Mouse (Mus musculus): ENCODE measurements around the gene Tmem40. TPM values are rescaled to one million over a fixed set of nuclear protein-coding genes. Genes with fewer than 3 reads are reported as not detected.
A peak's percentile ranks its signal among the peaks of the same experiment; 100 is the strongest.

The Tmem40 gene
- polyA plus RNA-seq, 1 experiment from 2014 or later: 90.6 TPM

GRCm38 (mm10) chr6:115791016-115791415 lies 28.8 kb upstream of the Tmem40 start:
- no peak for TF ChIP-seq EP300 (optimal IDR thresholded peaks at IDR 0.05)
- TF ChIP-seq CTCF (IDR thresholded peaks at IDR 0.05; ENCODE audit: low read depth): no peak
- no peaks in the 10 kb centered on the region for H3K4me1 ChIP-seq (replicated peaks; ENCODE audit: control insufficient read depth, insufficient read depth)
- no peak overlapping the region for H3K9ac ChIP-seq (ENCODE audit: low read length)
- WGBS: 83% methylated on average over 10 of the region's 10 CpGs
- ATAC-seq (ENCODE audit: low FRiP score, low TSS enrichment) (no peak), DNase-seq (ENCODE audit: low spot score) (no peak)
- H3K4me3 ChIP-seq (ENCODE audit: low read depth, low read length): no peak overlapping the region
- peaks cover 8% of the 10 kb centered on the region; the same call in 1 of the 2 replicates for H3K36me3 ChIP-seq (ENCODE audit: control insufficient read depth, insufficient read depth, low read length)
- no peak overlapping the region for H3K27ac ChIP-seq (replicated peaks)
- no peaks in the 10 kb centered on the region for H3K27me3 ChIP-seq (ENCODE audit: control insufficient read depth, insufficient read depth, low read length)
- no peak overlapping the region for H3K4me2 ChIP-seq (replicated peaks; ENCODE audit: low read depth)
- no peaks in the 10 kb centered on the region for H3K9me3 ChIP-seq (ENCODE audit: control insufficient read depth, low read length)

GRCm38 (mm10) chr6:115782781-115783180 lies 20.6 kb upstream of the Tmem40 start:
- Histone ChIP-seq H3K36me3 (ENCODE audit: control insufficient read depth, insufficient read depth, low read length) (peaks cover 4% of the 10 kb centered on the region; the same call in 1 of the 2 replicates), H3K9ac (ENCODE audit: low read length) (no peak overlapping the region), H3K9me3 (ENCODE audit: control insufficient read depth, low read length) (no peaks in the 10 kb centered on the region), H3K27ac (replicated peaks) (no peak overlapping the region), H3K4me3 (ENCODE audit: low read depth, low read length) (no peak overlapping the region), H3K4me2 (replicated peaks; ENCODE audit: low read depth) (no peak overlapping the region), H3K4me1 (replicated peaks; ENCODE audit: control insufficient read depth, insufficient read depth) (no peaks in the 10 kb centered on the region), H3K27me3 (ENCODE audit: control insufficient read depth, insufficient read depth, low read length) (no peaks in the 10 kb centered on the region)
- no peak for DNase-seq (ENCODE audit: low spot score)
- TF ChIP-seq CTCF (IDR thresholded peaks at IDR 0.05; ENCODE audit: low read depth) (no peak), EP300 (optimal IDR thresholded peaks at IDR 0.05) (no peak)
- ATAC-seq (ENCODE audit: low FRiP score, low TSS enrichment): peak; percentile 38; the same call in 1 of the 2 replicates
- 88% methylated on average over 3 of the region's 3 CpGs for WGBS

- no peak overlapping the region for H3K27ac ChIP-seq (replicated peaks)
- H3K9ac ChIP-seq (ENCODE audit: low read length): no peak overlapping the region
- no peaks in the 10 kb centered on the region for H3K9me3 ChIP-seq (ENCODE audit: control insufficient read depth, low read length)
- H3K36me3 ChIP-seq (ENCODE audit: control insufficient read depth, insufficient read depth, low read length): peaks cover 2% of the 10 kb centered on the region; the same call in 1 of the 2 replicates
- WGBS: 16% methylated on average over 9 of the region's 9 CpGs
- peaks cover 6% of the 10 kb centered on the region for H3K4me1 ChIP-seq (replicated peaks; ENCODE audit: control insufficient read depth, insufficient read depth)
- H3K4me3 ChIP-seq (ENCODE audit: low read depth, low read length): no peak overlapping the region
- DNase-seq (ENCODE audit: low spot score) (no peak), ATAC-seq (ENCODE audit: low FRiP score, low TSS enrichment) (no peak)
- no peaks in the 10 kb centered on the region for H3K27me3 ChIP-seq (ENCODE audit: control insufficient read depth, insufficient read depth, low read length)
- H3K4me2 ChIP-seq (replicated peaks; ENCODE audit: low read depth): peak overlapping the region; percentile 11; the same call in 1 of the 2 replicates
- no peak for TF ChIP-seq CTCF (IDR thresholded peaks at IDR 0.05; ENCODE audit: low read depth)
- TF ChIP-seq EP300 (optimal IDR thresholded peaks at IDR 0.05): no peak
Observed at GRCm38 (mm10) chr6:115776363-115776762, 14.2 kb upstream of the Tmem40 start.

- Histone ChIP-seq H3K9me3 (ENCODE audit: control insufficient read depth, low read length) (no peaks in the 10 kb centered on the region), H3K36me3 (ENCODE audit: control insufficient read depth, insufficient read depth, low read length) (no peaks in the 10 kb centered on the region), H3K27me3 (ENCODE audit: control insufficient read depth, insufficient read depth, low read length) (no peaks in the 10 kb centered on the region), H3K4me3 (ENCODE audit: low read depth, low read length) (peak overlapping the region; percentile 68; the same call in 1 of the 2 replicates), H3K4me1 (replicated peaks; ENCODE audit: control insufficient read depth, insufficient read depth) (peaks cover 6% of the 10 kb centered on the region), H3K9ac (ENCODE audit: low read length) (no peak overlapping the region; the same call in 1 of the 2 replicates), H3K27ac (replicated peaks) (no peak overlapping the region), H3K4me2 (replicated peaks; ENCODE audit: low read depth) (peak overlapping the region; percentile 74)
- no peak for DNase-seq (ENCODE audit: low spot score)
- TF ChIP-seq EP300 (optimal IDR thresholded peaks at IDR 0.05) (no peak), CTCF (IDR thresholded peaks at IDR 0.05; ENCODE audit: low read depth) (no peak)
- WGBS: 31% methylated on average over 3 of the region's 3 CpGs
- ATAC-seq (ENCODE audit: low FRiP score, low TSS enrichment): no peak
Observed at GRCm38 (mm10) chr6:115775838-115776237, 13.6 kb upstream of the Tmem40 start.

DNA sequence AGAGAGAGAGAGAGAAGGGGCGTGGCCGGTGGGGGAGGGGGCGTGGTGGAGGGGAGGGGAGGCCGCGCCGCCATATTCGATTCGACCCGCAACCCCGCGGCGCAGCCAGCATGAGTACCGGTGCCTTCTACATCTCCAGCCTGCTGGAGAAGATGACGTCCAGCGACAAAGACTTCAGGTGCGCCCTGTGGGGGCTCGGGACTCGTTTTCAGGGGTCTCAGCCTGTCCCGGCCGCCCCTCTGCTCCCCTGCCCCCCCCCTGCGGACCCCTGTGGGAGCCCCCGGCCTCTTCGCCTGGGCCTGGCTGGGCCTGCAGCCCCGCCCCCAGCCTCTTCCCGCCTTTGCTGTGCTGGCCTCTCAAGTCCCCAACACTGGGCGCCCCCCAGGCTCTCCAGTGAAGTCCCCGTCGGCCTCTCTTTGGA lies 12.3 kb upstream of the Tmem40 start, which contains the start of gene Cand2:
Cand2 (plus strand) TSS at position 38 of the 421 bp plus-strand sequence.
- H3K4me2 ChIP-seq (replicated peaks; ENCODE audit: low read depth): peak within 1 kb of the TSS; percentile 74
- ATAC-seq (ENCODE audit: low FRiP score, low TSS enrichment): peak; percentile 73
- peak within 1 kb of the TSS; percentile 68 for H3K4me3 ChIP-seq (ENCODE audit: low read depth, low read length)
- H3K4me1 ChIP-seq (replicated peaks; ENCODE audit: control insufficient read depth, insufficient read depth): peaks cover 6% of the 10 kb centered on the region
- no peak for TF ChIP-seq CTCF (IDR thresholded peaks at IDR 0.05; ENCODE audit: low read depth)
- no peak for TF ChIP-seq EP300 (optimal IDR thresholded peaks at IDR 0.05)
- no peaks in the 10 kb centered on the region for H3K9me3 ChIP-seq (ENCODE audit: control insufficient read depth, low read length)
- H3K9ac ChIP-seq (ENCODE audit: low read length): peak within 1 kb of the TSS; percentile 70
- no peak within 1 kb of the TSS; the same call in 1 of the 2 replicates for H3K27ac ChIP-seq (replicated peaks)
- WGBS: 3% methylated on average over 18 of the region's 28 CpGs
- H3K36me3 ChIP-seq (ENCODE audit: control insufficient read depth, insufficient read depth, low read length): no peaks in the 10 kb centered on the region
- H3K27me3 ChIP-seq (ENCODE audit: control insufficient read depth, insufficient read depth, low read length): no peaks in the 10 kb centered on the region
- DNase-seq (ENCODE audit: low spot score): peak; percentile 66

DNA sequence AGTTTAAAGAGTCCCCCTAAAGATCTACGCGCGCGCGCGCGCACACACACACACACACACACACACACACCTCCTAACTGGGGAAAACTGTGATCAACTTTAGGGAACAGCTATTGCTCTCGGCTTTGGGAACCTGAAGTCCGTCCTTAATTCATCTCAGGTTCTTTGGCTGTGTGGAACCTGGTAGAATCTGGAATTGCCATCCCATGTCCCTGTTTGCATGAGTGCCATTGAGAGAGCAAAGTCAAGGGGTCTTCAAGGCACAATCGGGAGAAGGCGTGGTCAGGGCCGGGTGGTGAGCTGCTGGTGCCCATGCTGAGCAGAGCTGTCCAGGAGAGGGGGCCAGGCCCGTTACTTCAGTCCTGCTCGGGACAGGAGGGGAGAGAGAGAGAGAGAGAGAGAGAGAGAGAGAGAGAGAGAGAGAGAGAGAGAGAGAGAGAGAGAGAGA lies 11.8 kb upstream of the Tmem40 start:
- Histone ChIP-seq H3K9ac (ENCODE audit: low read length) (0 out of 2 replicates have a peak overlapping the region, but pooled peaks have one; percentile 14), H3K4me3 (ENCODE audit: low read depth, low read length) (peak overlapping the region; percentile 68), H3K27me3 (ENCODE audit: control insufficient read depth, insufficient read depth, low read length) (no peaks in the 10 kb centered on the region), H3K9me3 (ENCODE audit: control insufficient read depth, low read length) (no peaks in the 10 kb centered on the region), H3K4me1 (replicated peaks; ENCODE audit: control insufficient read depth, insufficient read depth) (peaks cover 6% of the 10 kb centered on the region), H3K4me2 (replicated peaks; ENCODE audit: low read depth) (peak overlapping the region; percentile 74), H3K27ac (replicated peaks) (no peak overlapping the region), H3K36me3 (ENCODE audit: control insufficient read depth, insufficient read depth, low read length) (no peaks in the 10 kb centered on the region)
- ATAC-seq (ENCODE audit: low FRiP score, low TSS enrichment) (peak; percentile 68; the same call in 1 of the 2 replicates), DNase-seq (ENCODE audit: low spot score) (peak; percentile 37)
- no peak for TF ChIP-seq EP300 (optimal IDR thresholded peaks at IDR 0.05)
- TF ChIP-seq CTCF (IDR thresholded peaks at IDR 0.05; ENCODE audit: low read depth): no peak
- under 1% methylated on average over 14 of the region's 14 CpGs for WGBS

Measured in stomach, postnatal 0 days (tissue).